Mouse (Mus musculus): ENCODE data around the gene Mbd4. TPM values are rescaled to one million over a fixed set of nuclear protein-coding genes. Genes with fewer than 3 reads are reported as not detected.
A peak's percentile ranks its signal among the peaks of the same experiment; 100 is the strongest.

Gene Mbd4
- polyA plus RNA-seq, 1 experiment from 2014 or later: 22.5 TPM

GRCm38 (mm10) chr6:115821216-115821993 lies 31.8 kb downstream of the Mbd4 start:
- Histone ChIP-seq H3K36me3 (replicated peaks; ENCODE audit: control insufficient read depth, insufficient read depth, low read depth, low read length) (no peaks in the 10 kb centered on the region), H3K27ac (replicated peaks; ENCODE audit: low read depth, low read length) (no peak overlapping the region), H3K4me2 (ENCODE audit: low read depth, low read length) (no peak overlapping the region), H3K9ac (replicated peaks; ENCODE audit: low read length) (no peak overlapping the region), H3K4me3 (ENCODE audit: low read depth, low read length) (no peak overlapping the region), H3K4me1 (ENCODE audit: control insufficient read depth, insufficient read depth, low read length) (no peaks in the 10 kb centered on the region), H3K27me3 (ENCODE audit: control insufficient read depth, insufficient read depth, low read length) (no peaks in the 10 kb centered on the region), H3K9me3 (replicated peaks; ENCODE audit: control insufficient read depth, low read length) (no peaks in the 10 kb centered on the region)
- WGBS: 84% methylated on average over 8 of the region's 8 CpGs
- DNase-seq (ENCODE audit: low spot score) (no peak), ATAC-seq (replicated peaks; ENCODE audit: insufficient number of reproducible peaks, low FRiP score, low TSS enrichment, low read depth) (no peak)

- no peaks in the 10 kb centered on the region for H3K9me3 ChIP-seq (replicated peaks; ENCODE audit: control insufficient read depth, low read length)
- no peak overlapping the region for H3K9ac ChIP-seq (replicated peaks; ENCODE audit: low read length)
- no peaks in the 10 kb centered on the region for H3K36me3 ChIP-seq (replicated peaks; ENCODE audit: control insufficient read depth, insufficient read depth, low read depth, low read length)
- no peak for DNase-seq (ENCODE audit: low spot score)
- no peak for ATAC-seq (replicated peaks; ENCODE audit: insufficient number of reproducible peaks, low FRiP score, low TSS enrichment, low read depth)
- no peaks in the 10 kb centered on the region for H3K4me1 ChIP-seq (ENCODE audit: control insufficient read depth, insufficient read depth, low read length)
- H3K27ac ChIP-seq (replicated peaks; ENCODE audit: low read depth, low read length): no peak overlapping the region
- WGBS: 81% methylated on average over 2 of the region's 2 CpGs
- no peaks in the 10 kb centered on the region for H3K27me3 ChIP-seq (ENCODE audit: control insufficient read depth, insufficient read depth, low read length)
- H3K4me2 ChIP-seq (ENCODE audit: low read depth, low read length): no peak overlapping the region
- no peak overlapping the region for H3K4me3 ChIP-seq (ENCODE audit: low read depth, low read length)
Observed at GRCm38 (mm10) chr6:115818129-115818528, 35.0 kb downstream of the Mbd4 start.

- WGBS: 78% methylated on average over 4 of the region's 4 CpGs
- H3K9ac ChIP-seq (replicated peaks; ENCODE audit: low read length): no peak overlapping the region
- H3K4me1 ChIP-seq (ENCODE audit: control insufficient read depth, insufficient read depth, low read length): no peaks in the 10 kb centered on the region
- H3K4me2 ChIP-seq (ENCODE audit: low read depth, low read length): no peak overlapping the region
- H3K27me3 ChIP-seq (ENCODE audit: control insufficient read depth, insufficient read depth, low read length): no peaks in the 10 kb centered on the region
- H3K9me3 ChIP-seq (replicated peaks; ENCODE audit: control insufficient read depth, low read length): no peaks in the 10 kb centered on the region
- ATAC-seq (replicated peaks; ENCODE audit: insufficient number of reproducible peaks, low FRiP score, low TSS enrichment, low read depth) (no peak), DNase-seq (ENCODE audit: low spot score) (no peak)
- H3K36me3 ChIP-seq (replicated peaks; ENCODE audit: control insufficient read depth, insufficient read depth, low read depth, low read length): no peaks in the 10 kb centered on the region
- no peak overlapping the region for H3K27ac ChIP-seq (replicated peaks; ENCODE audit: low read depth, low read length)
- H3K4me3 ChIP-seq (ENCODE audit: low read depth, low read length): no peak overlapping the region
Observed at GRCm38 (mm10) chr6:115815041-115815440, 38.1 kb downstream of the Mbd4 start.

DNA sequence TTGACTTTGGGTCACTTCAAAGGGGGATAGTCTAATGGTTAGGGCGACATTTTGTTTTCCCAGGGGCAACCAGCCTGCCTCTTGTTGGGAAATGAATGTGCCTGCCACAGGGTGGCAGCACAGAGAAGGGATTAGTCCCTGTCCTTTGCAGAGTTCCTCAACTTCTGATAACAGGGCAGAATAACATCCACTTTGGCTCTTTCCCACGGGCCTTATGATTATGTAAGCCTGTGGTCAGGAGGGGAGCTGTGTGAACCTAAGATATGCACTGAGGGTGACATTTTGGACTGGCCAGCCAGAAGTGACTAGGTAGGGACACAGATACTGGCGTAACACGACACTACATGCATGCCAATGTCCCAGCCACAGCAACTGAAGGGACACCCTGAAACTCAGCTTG lies 39.1 kb downstream of the Mbd4 start:
- 35% methylated on average over 4 of the region's 4 CpGs for WGBS
- Histone ChIP-seq H3K4me1 (ENCODE audit: control insufficient read depth, insufficient read depth, low read length) (no peaks in the 10 kb centered on the region), H3K9me3 (replicated peaks; ENCODE audit: control insufficient read depth, low read length) (no peaks in the 10 kb centered on the region), H3K27me3 (ENCODE audit: control insufficient read depth, insufficient read depth, low read length) (no peaks in the 10 kb centered on the region), H3K4me2 (ENCODE audit: low read depth, low read length) (no peak overlapping the region), H3K9ac (replicated peaks; ENCODE audit: low read length) (no peak overlapping the region), H3K27ac (replicated peaks; ENCODE audit: low read depth, low read length) (no peak overlapping the region), H3K4me3 (ENCODE audit: low read depth, low read length) (no peak overlapping the region), H3K36me3 (replicated peaks; ENCODE audit: control insufficient read depth, insufficient read depth, low read depth, low read length) (no peaks in the 10 kb centered on the region)
- DNase-seq (ENCODE audit: low spot score) (peak; percentile 75), ATAC-seq (replicated peaks; ENCODE audit: insufficient number of reproducible peaks, low FRiP score, low TSS enrichment, low read depth) (no peak)

DNA sequence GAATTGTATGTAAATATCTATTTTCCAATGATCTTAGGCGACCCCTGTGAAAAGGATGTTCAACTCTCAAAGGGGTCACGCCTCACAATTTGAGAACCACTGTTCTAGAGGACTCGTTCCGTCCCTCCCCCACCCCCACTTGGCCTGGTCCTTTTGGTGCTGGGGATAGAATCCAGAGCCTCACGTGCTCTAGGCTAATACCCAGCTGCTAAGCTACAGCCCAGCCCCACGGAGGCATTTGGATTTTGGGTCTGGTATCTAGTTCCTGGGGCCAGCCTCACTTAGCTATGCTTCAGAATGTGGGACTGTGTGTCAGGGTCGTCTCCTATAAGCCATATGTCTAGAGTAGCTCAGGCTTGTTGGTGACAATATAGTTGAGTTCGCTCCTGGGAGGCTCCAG lies 41.6 kb downstream of the Mbd4 start:
- Histone ChIP-seq H3K4me3 (ENCODE audit: low read depth, low read length) (no peak overlapping the region), H3K9me3 (replicated peaks; ENCODE audit: control insufficient read depth, low read length) (no peaks in the 10 kb centered on the region), H3K4me2 (ENCODE audit: low read depth, low read length) (no peak overlapping the region), H3K36me3 (replicated peaks; ENCODE audit: control insufficient read depth, insufficient read depth, low read depth, low read length) (peaks cover 6% of the 10 kb centered on the region), H3K9ac (replicated peaks; ENCODE audit: low read length) (no peak overlapping the region), H3K4me1 (ENCODE audit: control insufficient read depth, insufficient read depth, low read length) (no peaks in the 10 kb centered on the region), H3K27ac (replicated peaks; ENCODE audit: low read depth, low read length) (no peak overlapping the region), H3K27me3 (ENCODE audit: control insufficient read depth, insufficient read depth, low read length) (no peaks in the 10 kb centered on the region)
- 78% methylated on average over 8 of the region's 8 CpGs for WGBS
- ATAC-seq (replicated peaks; ENCODE audit: insufficient number of reproducible peaks, low FRiP score, low TSS enrichment, low read depth): no peak
- DNase-seq (ENCODE audit: low spot score): no peak

GRCm38 (mm10) chr6:115808488-115809231 lies 44.5 kb downstream of the Mbd4 start, which contains the start of gene Rpl32:
Gene Rpl32 (minus strand): TSS chr6:115808747.
- H3K27ac ChIP-seq (replicated peaks; ENCODE audit: low read depth, low read length): peak within 1 kb of the TSS; percentile 88
- H3K9ac ChIP-seq (replicated peaks; ENCODE audit: low read length): peak within 1 kb of the TSS; percentile 100
- H3K4me1 ChIP-seq (ENCODE audit: control insufficient read depth, insufficient read depth, low read length): no peaks in the 10 kb centered on the region; the same call in 1 of the 2 replicates
- peak within 1 kb of the TSS; percentile 100 for H3K4me3 ChIP-seq (ENCODE audit: low read depth, low read length)
- H3K4me2 ChIP-seq (ENCODE audit: low read depth, low read length): peak within 1 kb of the TSS; percentile 80
- DNase-seq (ENCODE audit: low spot score): peak; percentile 93
- peaks cover 15% of the 10 kb centered on the region for H3K36me3 ChIP-seq (replicated peaks; ENCODE audit: control insufficient read depth, insufficient read depth, low read depth, low read length)
- no peaks in the 10 kb centered on the region for H3K9me3 ChIP-seq (replicated peaks; ENCODE audit: control insufficient read depth, low read length)
- under 1% methylated on average over 47 of the region's 47 CpGs for WGBS
- ATAC-seq (replicated peaks; ENCODE audit: insufficient number of reproducible peaks, low FRiP score, low TSS enrichment, low read depth): peak; percentile 72
- H3K27me3 ChIP-seq (ENCODE audit: control insufficient read depth, insufficient read depth, low read length): no peaks in the 10 kb centered on the region

- H3K27ac ChIP-seq (replicated peaks; ENCODE audit: low read depth, low read length): peak overlapping the region; percentile 88
- peak; percentile 30 for DNase-seq (ENCODE audit: low spot score)
- peak overlapping the region; percentile 100 for H3K4me3 ChIP-seq (ENCODE audit: low read depth, low read length)
- peak overlapping the region; percentile 80 for H3K4me2 ChIP-seq (ENCODE audit: low read depth, low read length)
- H3K4me1 ChIP-seq (ENCODE audit: control insufficient read depth, insufficient read depth, low read length): no peaks in the 10 kb centered on the region; the same call in 1 of the 2 replicates
- no peaks in the 10 kb centered on the region for H3K9me3 ChIP-seq (replicated peaks; ENCODE audit: control insufficient read depth, low read length)
- ATAC-seq (replicated peaks; ENCODE audit: insufficient number of reproducible peaks, low FRiP score, low TSS enrichment, low read depth): no peak
- H3K9ac ChIP-seq (replicated peaks; ENCODE audit: low read length): peak overlapping the region; percentile 100
- WGBS: under 1% methylated on average over 22 of the region's 22 CpGs
- H3K27me3 ChIP-seq (ENCODE audit: control insufficient read depth, insufficient read depth, low read length): no peaks in the 10 kb centered on the region
- H3K36me3 ChIP-seq (replicated peaks; ENCODE audit: control insufficient read depth, insufficient read depth, low read depth, low read length): peaks cover 17% of the 10 kb centered on the region
Observed at GRCm38 (mm10) chr6:115808196-115808487, 45.0 kb downstream of the Mbd4 start.

Measured in embryonic facial prominence, embryonic 11.5 days (tissue).